Mouse (Mus musculus) A20 (cell line): ENCODE measurements around the gene Hoxa10.

ENCODE experiments used
- DNase-seq: peaks from one replicate; pipeline ENCODE4 v3.0.0-alpha.2; 2011; ENCODE audit warnings: low read depth, low spot score

Hoxa10 gene

GRCm38 (mm10) chr6:52204050-52204752, 36.5 kb downstream of the Hoxa10 start, which contains the start of gene Hoxa5:
TSS of gene Hoxa5 (minus strand) at chr6:52204587.
- no peak for DNase-seq

- DNase-seq: no peak
Measured at GRCm38 (mm10) chr6:52203371-52204049, 37.1 kb downstream of the Hoxa10 start.

GRCm38 (mm10) chr6:52203121-52203370, 37.6 kb downstream of the Hoxa10 start:
- no peak for DNase-seq

GRCm38 (mm10) chr6:52202362-52203120, 38.1 kb downstream of the Hoxa10 start:
- no peak for DNase-seq

GRCm38 (mm10) chr6:52201269-52201668, 39.4 kb downstream of the Hoxa10 start:
- DNase-seq: no peak

GRCm38 (mm10) chr6:52200751-52201250, 39.9 kb downstream of the Hoxa10 start:
- no peak for DNase-seq

GRCm38 (mm10) chr6:52200073-52200750, 40.4 kb downstream of the Hoxa10 start:
- no peak for DNase-seq

GRCm38 (mm10) chr6:52197271-52197670, 43.4 kb downstream of the Hoxa10 start:
- no peak for DNase-seq

- no peak for DNase-seq
Measured at GRCm38 (mm10) chr6:52196811-52197210, 43.8 kb downstream of the Hoxa10 start.

GRCm38 (mm10) chr6:52194690-52195089, 46.0 kb downstream of the Hoxa10 start:
- DNase-seq: no peak

GRCm38 (mm10) chr6:52191860-52192550, 48.6 kb downstream of the Hoxa10 start:
- peak; percentile 83 for DNase-seq

- DNase-seq: peak; percentile 29
Measured at GRCm38 (mm10) chr6:52190906-52191810, 49.5 kb downstream of the Hoxa10 start, which contains the start of gene Hoxa4. TSS of gene Hoxa4 (minus strand) at chr6:52191753.

GRCm38 (mm10) chr6:52190410-52190809, 50.2 kb downstream of the Hoxa10 start:
- no peak for DNase-seq

- DNase-seq: no peak
Measured at GRCm38 (mm10) chr6:52189909-52190308, 50.7 kb downstream of the Hoxa10 start.

- no peak for DNase-seq
Measured at GRCm38 (mm10) chr6:52189172-52189591, 51.5 kb downstream of the Hoxa10 start.

GRCm38 (mm10) chr6:52186500-52186899, 54.2 kb downstream of the Hoxa10 start:
- DNase-seq: no peak

- DNase-seq: no peak
Measured at GRCm38 (mm10) chr6:52185834-52186233, 54.8 kb downstream of the Hoxa10 start.

- no peak for DNase-seq
Measured at GRCm38 (mm10) chr6:52185222-52185621, 55.4 kb downstream of the Hoxa10 start.

GRCm38 (mm10) chr6:52184668-52185067, 56.0 kb downstream of the Hoxa10 start:
- DNase-seq: no peak
